13 mouse cellular contexts compared by ENCODE assay signal in the genomic region with DNA sequence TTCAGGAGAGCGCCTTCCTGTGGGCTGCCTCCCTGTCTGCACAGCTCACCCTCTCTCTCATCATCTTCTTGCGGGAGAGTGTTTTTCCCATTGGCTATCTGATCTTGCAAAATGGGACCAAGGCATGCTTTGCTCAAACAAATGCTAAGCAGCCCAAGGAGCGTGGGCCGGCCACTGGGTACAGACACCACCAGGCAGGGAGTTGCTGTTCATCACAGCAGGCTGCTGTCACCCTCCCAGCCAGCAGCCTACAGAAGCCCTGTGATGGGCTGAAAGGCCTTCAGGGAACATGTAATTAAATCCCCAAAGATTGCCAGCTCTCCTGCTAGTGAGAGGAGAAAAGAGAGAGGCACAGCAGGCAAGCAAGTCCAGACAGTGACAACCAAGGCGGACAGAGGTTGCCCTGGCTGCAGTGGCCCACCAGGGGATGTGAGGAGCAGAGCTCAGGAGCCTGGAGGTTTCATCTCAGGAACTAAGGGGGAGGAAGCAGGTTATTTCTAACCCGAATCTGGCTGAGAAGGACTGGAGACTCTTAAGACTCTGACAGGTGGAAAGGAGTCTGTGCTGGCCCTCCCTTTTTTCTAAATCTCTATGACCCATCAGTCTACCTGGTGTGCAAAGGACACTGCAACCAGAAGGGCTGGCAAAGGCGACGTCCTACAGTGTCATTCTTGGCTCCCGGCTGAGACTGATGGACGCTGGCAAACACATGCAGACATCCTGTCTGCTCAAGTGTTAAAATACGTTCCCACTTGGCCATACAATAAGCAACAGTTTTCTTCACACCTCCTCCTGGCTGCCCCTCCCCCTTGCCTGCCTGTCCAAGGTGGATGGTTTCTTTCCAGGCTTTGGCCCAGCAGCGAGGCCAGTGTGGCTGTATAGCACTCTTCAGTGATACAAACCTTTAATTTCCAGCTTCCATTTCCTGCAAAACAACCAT.
DNase-seq lines count a peak whose midpoint lies in the region; ATAC-seq lines count a peak whose summit lies in the region.
"Had no signal": no experiment of that assay in that cellular context is flagged by ENCODE, and none has a peak within 500 bp of the region (broad histone marks: within the 10 kb centered on the region; RNA-seq: fewer than 3 reads in every experiment).

No protein-coding gene starts in this region.

- 46% methylated on average over 12 of the region's 12 CpGs for WGBS in neural tube, embryonic 15.5 days
- WGBS in kidney, embryonic 15.5 days = 40% methylated on average over 12 of the region's 12 CpGs

- 0 out of 2 replicates have a peak overlapping the region, but pooled peaks have one; percentile 9 for H3K27ac ChIP-seq in neural tube, embryonic 15.5 days (replicated peaks)
- H3K27ac ChIP-seq in kidney, embryonic 15.5 days = no peak overlapping the region
- H3K27ac ChIP-seq: kidney, postnatal 0 days had no signal

- H3K4me2 ChIP-seq in neural tube, embryonic 15.5 days = no peak overlapping the region
- H3K4me2 ChIP-seq in kidney, embryonic 15.5 days = no peak overlapping the region

- H3K4me1 ChIP-seq in neural tube, embryonic 15.5 days = peaks cover 10% of the 10 kb centered on the region
- 0 out of 2 replicates have a peak, but pooled peaks cover under 1% of the 10 kb centered on the region for H3K4me1 ChIP-seq in kidney, embryonic 15.5 days

- no peak overlapping the region for H3K9ac ChIP-seq in neural tube, embryonic 15.5 days (replicated peaks)
- no peak overlapping the region for H3K9ac ChIP-seq in kidney, embryonic 15.5 days

- no peak for DNase-seq in frontal cortex, postnatal 10 days (ENCODE audit: low spot score in 2 of 2)
- no peak for DNase-seq in neural tube, embryonic 10.5 days (ENCODE audit: extremely low spot score, low spot score)
- peak; percentile 56 to 73 for DNase-seq in frontal cortex, postnatal 36 days (ENCODE audit: low spot score in 2 of 2)
- peak; percentile 42 for DNase-seq in retina, embryonic 14.5 days (ENCODE audit: low spot score)
- no peak for DNase-seq in adrenal gland, postnatal 36 days
- DNase-seq: adrenal gland, postnatal 25 days; heart, adult 11 months; liver; lung, postnatal 10 days had no signal

- no peaks in the 10 kb centered on the region for H3K36me3 ChIP-seq in neural tube, embryonic 15.5 days
- no peaks in the 10 kb centered on the region for H3K36me3 ChIP-seq in kidney, embryonic 15.5 days

- H3K4me3 ChIP-seq in neural tube, embryonic 15.5 days (replicated peaks) = no peak overlapping the region
- no peak overlapping the region for H3K4me3 ChIP-seq in kidney, embryonic 15.5 days (replicated peaks)

- peak; percentile 95 for ATAC-seq in frontal cortex, adult (ENCODE audit: low TSS enrichment)
- ATAC-seq in neural tube, embryonic 15.5 days (ENCODE audit: low FRiP score) = 0 out of 2 replicates have a peak, but pooled peaks have one; percentile 21
- no peak for ATAC-seq in kidney, embryonic 15.5 days (replicated peaks; ENCODE audit: low FRiP score)

- H3K27me3 ChIP-seq in neural tube, embryonic 15.5 days (replicated peaks) = no peaks in the 10 kb centered on the region
- no peaks in the 10 kb centered on the region for H3K27me3 ChIP-seq in kidney, embryonic 15.5 days

- H3K9me3 ChIP-seq in neural tube, embryonic 15.5 days (replicated peaks) = no peaks in the 10 kb centered on the region
- H3K9me3 ChIP-seq in kidney, embryonic 15.5 days (replicated peaks) = no peaks in the 10 kb centered on the region

Comparison
In these comparisons a context has a peak if more than half of its experiments do, and no peak if none do; other contexts are left out.
1. DNase-seq: peak in frontal cortex, postnatal 36 days (2 of 2) and retina, embryonic 14.5 days (single experiment); none in frontal cortex, postnatal 10 days (0 of 2), neural tube, embryonic 10.5 days (single experiment) and adrenal gland, postnatal 36 days (0 of 2).